Mouse (Mus musculus): ENCODE results near the gene Rara. TPM values are rescaled to one million over a fixed set of nuclear protein-coding genes. Genes with fewer than 3 reads are reported as not detected.

Rara gene
- polyA plus RNA-seq, 1 experiment from 2014 or later, result 17.3 TPM

DNA sequence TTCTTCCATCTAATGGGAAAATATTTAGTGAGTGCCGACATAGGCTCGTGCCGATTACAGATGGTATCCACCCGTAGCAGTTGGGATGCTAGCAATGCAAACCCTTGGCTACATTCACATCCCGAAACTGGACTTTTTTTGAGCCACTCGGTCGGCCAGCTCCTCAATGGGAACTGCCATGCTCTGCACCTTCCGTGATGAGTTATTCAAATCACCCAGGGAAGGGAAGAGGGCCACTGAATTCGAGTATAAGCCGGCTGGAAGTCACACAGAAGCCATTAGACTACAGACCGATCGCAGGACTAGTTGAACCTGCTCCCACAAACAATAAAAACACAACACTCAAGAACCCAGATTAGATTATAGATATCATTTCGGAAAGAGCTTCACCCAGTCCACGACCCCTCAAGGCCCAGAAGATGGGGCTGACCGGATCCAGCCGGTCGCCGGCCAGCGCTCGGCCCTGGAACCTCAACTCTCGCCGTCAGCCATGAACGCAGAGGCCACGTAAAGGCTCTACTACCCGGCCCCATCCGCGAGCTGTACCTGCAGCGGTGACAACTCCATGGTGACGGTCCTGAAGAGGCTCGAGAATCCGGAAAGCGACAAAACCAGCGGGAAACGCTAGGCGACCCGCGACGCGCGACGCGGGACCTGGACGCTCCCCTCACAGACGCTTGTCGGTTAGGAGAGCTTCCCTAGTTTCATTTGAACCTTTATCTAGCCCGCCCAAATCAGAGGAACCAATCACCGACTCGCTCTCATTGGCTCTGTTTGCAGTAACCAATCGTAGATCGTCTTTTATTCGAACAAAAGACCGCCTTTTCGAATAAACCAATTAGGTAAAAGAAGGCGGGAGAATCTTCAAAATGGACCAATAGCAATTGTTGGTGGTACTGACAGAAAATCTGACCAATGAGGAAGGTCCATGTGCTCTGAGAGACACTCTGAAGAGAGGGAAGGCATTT, 96.2 kb downstream of the Rara start, which contains the start of gene Top2a:
Gene Top2a, minus strand, starts transcription at position 690 of the 968 bp plus-strand sequence.
- Histone ChIP-seq H3K9ac (replicated peaks) (peak within 1 kb of the TSS; percentile 49), H3K4me1 (peaks cover 13% of the 10 kb centered on the region), H3K27me3 (replicated peaks) (no peaks in the 10 kb centered on the region), H3K36me3 (no peaks in the 10 kb centered on the region), H3K4me3 (replicated peaks) (peak within 1 kb of the TSS; percentile 59), H3K27ac (replicated peaks) (peak within 1 kb of the TSS; percentile 62), H3K4me2 (peak within 1 kb of the TSS; percentile 86), H3K9me3 (replicated peaks) (no peaks in the 10 kb centered on the region)
- ATAC-seq (ENCODE audit: low FRiP score), result peak; percentile 96
- WGBS, result under 1% methylated on average over 54 of the region's 54 CpGs

Other genes starting within 250 kb of the Rara start
- 185 and 191 TPM in 2 replicates for gene Psmd3, start 245.3 kb upstream of the Rara start, polyA plus RNA-seq (2015; fragmentation: Nextera tagmentation; extraction: Ambion mirVana)
- not detected in 2 replicates for gene Csf3, start 226.6 kb upstream of the Rara start, polyA plus RNA-seq (2015; fragmentation: Nextera tagmentation; extraction: Ambion mirVana)
- gene Med24, start 198.4 kb upstream of the Rara start, polyA plus RNA-seq (2015; fragmentation: Nextera tagmentation; extraction: Ambion mirVana), result 59.6 and 60.9 TPM in 2 replicates
- gene Thra, start 187.2 kb upstream of the Rara start, polyA plus RNA-seq (2015; fragmentation: Nextera tagmentation; extraction: Ambion mirVana), result 104 and 125 TPM in 2 replicates
- gene Nr1d1, start 152.5 kb upstream of the Rara start, polyA plus RNA-seq (2015; fragmentation: Nextera tagmentation; extraction: Ambion mirVana), result 3.8 and 4.0 TPM in 2 replicates
- gene Msl1, start 132.3 kb upstream of the Rara start, polyA plus RNA-seq (2015; fragmentation: Nextera tagmentation; extraction: Ambion mirVana), result 27.5 and 30.1 TPM in 2 replicates
- gene Casc3, start 122.9 kb upstream of the Rara start, polyA plus RNA-seq (2015; fragmentation: Nextera tagmentation; extraction: Ambion mirVana), result 44.3 and 46.8 TPM in 2 replicates
- gene Rapgefl1, start 91.0 kb upstream of the Rara start, polyA plus RNA-seq (2015; fragmentation: Nextera tagmentation; extraction: Ambion mirVana), result 12.5 and 13.7 TPM in 2 replicates
- 3.9 and 4.8 TPM in 2 replicates for gene Wipf2, start 64.2 kb upstream of the Rara start, polyA plus RNA-seq (2015; fragmentation: Nextera tagmentation; extraction: Ambion mirVana)
- gene Cdc6, start 20.0 kb upstream of the Rara start, polyA plus RNA-seq (2015; fragmentation: Nextera tagmentation; extraction: Ambion mirVana), result 3.8 and 12.0 TPM in 2 replicates
- gene Gjd3, start 55.2 kb downstream of the Rara start, polyA plus RNA-seq (2015; fragmentation: Nextera tagmentation; extraction: Ambion mirVana), result 2.2 and 3.0 TPM in 2 replicates
- 25.8 and 71.2 TPM in 2 replicates for gene Top2a, start 96.4 kb downstream of the Rara start, polyA plus RNA-seq (2015; fragmentation: Nextera tagmentation; extraction: Ambion mirVana)
- 151 and 215 TPM in 2 replicates for gene Igfbp4, start 113.4 kb downstream of the Rara start, polyA plus RNA-seq (2015; fragmentation: Nextera tagmentation; extraction: Ambion mirVana)
- gene Tns4, start 161.5 kb downstream of the Rara start, polyA plus RNA-seq (2015; fragmentation: Nextera tagmentation; extraction: Ambion mirVana), result 0.09 and 0.22 TPM in 2 replicates
- 0.52 TPM in 1 of 2 replicates, not detected in the other for gene Ccr7, start 227.3 kb downstream of the Rara start, polyA plus RNA-seq (2015; fragmentation: Nextera tagmentation; extraction: Ambion mirVana)

All from neural tube, embryonic 15.5 days (tissue).